Mouse (Mus musculus): ENCODE results near the gene Hist1h2bc.

Hist1h2bc gene

GRCm38 (mm10) chr13:23737091-23737490 lies 53.1 kb downstream of the Hist1h2bc start:
- DNase-seq (ENCODE audit: low spot score in 2 of 2) = no peak

GRCm38 (mm10) chr13:23738041-23738440 lies 54.0 kb downstream of the Hist1h2bc start:
- DNase-seq (ENCODE audit: low spot score in 2 of 2) = peak in 1 of 2 experiments; percentile 13

- peak; percentile 89 to 92 for DNase-seq (ENCODE audit: low spot score in 2 of 2)
These were observed 54.7 kb downstream of the Hist1h2bc start, which contains the start of gene Hist1h1c for GRCm38 (mm10) chr13:23738677-23739068. Hist1h1c (plus strand) TSS chr13:23738808.

- peak; percentile 88 to 90 for DNase-seq (ENCODE audit: low spot score in 2 of 2)
These were observed 55.3 kb downstream of the Hist1h2bc start for GRCm38 (mm10) chr13:23739069-23739921.

GRCm38 (mm10) chr13:23739922-23740252 lies 55.9 kb downstream of the Hist1h2bc start:
- DNase-seq (ENCODE audit: low spot score in 2 of 2) = no peak

- DNase-seq (ENCODE audit: low spot score in 2 of 2) = no peak
These were observed 56.3 kb downstream of the Hist1h2bc start for GRCm38 (mm10) chr13:23740256-23740840.

- DNase-seq (ENCODE audit: low spot score in 2 of 2) = no peak
These were observed 56.9 kb downstream of the Hist1h2bc start for GRCm38 (mm10) chr13:23740910-23741309.

GRCm38 (mm10) chr13:23742007-23742406 lies 58.0 kb downstream of the Hist1h2bc start:
- no peak for DNase-seq (ENCODE audit: low spot score in 2 of 2)
